Mouse (Mus musculus) lung, embryonic 14.5 days (tissue): ENCODE results near the gene Saxo1. TPM values are rescaled to one million over a fixed set of nuclear protein-coding genes. Genes with fewer than 3 reads are reported as not detected.

Source experiments
- ATAC-seq: fragments of 200-750 bp; cut with Nextera tagmentation; 2 replicates; pipeline ENCODE4 v1.8.0; 2017; ENCODE audit warnings: mild to moderate bottlenecking, moderate TSS enrichment, moderate library complexity; ENCODE audit not compliant: insufficient read depth
- DNase-seq: peaks from one replicate; pipeline ENCODE4 v3.0.0-alpha.2; 2015
- H3K27ac ChIP-seq: fragments of 300-500 bp; sonication (generic); 2 replicates; pipeline ENCODE4 v1.5.1; 2014; ENCODE audit warnings: low read depth, mild to moderate bottlenecking, moderate library complexity
- H3K27me3 ChIP-seq: fragments of 300-500 bp; sonication (generic); 2 replicates; pipeline ENCODE4 v1.6.1; 2014; ENCODE audit warnings: low read length, control low read depth; ENCODE audit not compliant: insufficient read depth
- H3K36me3 ChIP-seq: fragments of 300-500 bp; sonication (generic); 2 replicates; pipeline ENCODE4 v1.6.1; 2014; ENCODE audit warnings: control low read depth; ENCODE audit not compliant: insufficient read depth
- H3K4me1 ChIP-seq: fragments of 300-500 bp; sonication (generic); 2 replicates; pipeline ENCODE4 v1.6.1; 2014; ENCODE audit warnings: antibody characterized with exemption, control low read depth; ENCODE audit not compliant: insufficient read depth
- H3K4me2 ChIP-seq: fragments of 300-500 bp; sonication (generic); 2 replicates; pipeline ENCODE4 v1.6.1; 2014; ENCODE audit warnings: mild to moderate bottlenecking
- H3K4me3 ChIP-seq: fragments of 300-500 bp; sonication (generic); 2 replicates; pipeline ENCODE4 v1.5.1; 2014; ENCODE audit warnings: low read depth, low read length
- H3K9ac ChIP-seq: fragments of 300-500 bp; sonication (generic); 2 replicates; pipeline ENCODE4 v1.6.1; 2014
- H3K9me3 ChIP-seq: fragments of 300-500 bp; sonication (generic); 2 replicates; pipeline ENCODE4 v1.6.1; 2016; ENCODE audit warnings: low read depth, low read length, control low read depth
- CTCF ChIP-seq: IDR thresholded peaks from 2 replicates; pipeline ENCODE4 v1.5.1; 2016; ENCODE audit warnings: antibody characterized with exemption, low read depth
- WGBS: fragments of 180-500 bp; shearing (Covaris S2); extraction: QIAGEN DNeasy Blood & Tissue Kit; methylation state at CpG from one replicate; pipeline ENCODE4 v1.1.7; 2014; 5-methylcytosine and 5-hydroxymethylcytosine counted together
- polyA plus RNA-seq: library from polyadenylated mRNA; unstranded; fragments of >200 nt; fragmentation: Nextera tagmentation; extraction: Ambion mirVana; gene quantifications from 2 replicates; pipeline ENCODE4 v1.2.1, GENCODE M21; 2014

Gene Saxo1
- polyA plus RNA-seq, 1 experiment from 2014 or later, result not detected

GRCm38 (mm10) chr4:86408421-86408820 lies 149.7 kb downstream of the Saxo1 start:
- DNase-seq (peak; percentile 54), ATAC-seq (no peak)
- Histone ChIP-seq H3K36me3 (no peaks in the 10 kb centered on the region), H3K4me3 (no peak overlapping the region), H3K27me3 (no peaks in the 10 kb centered on the region), H3K9ac (no peak overlapping the region), H3K27ac (no peak overlapping the region), H3K9me3 (no peaks in the 10 kb centered on the region), H3K4me2 (no peak overlapping the region), H3K4me1 (peaks cover 12% of the 10 kb centered on the region)
- WGBS, result 43% methylated on average over 9 of the region's 9 CpGs
- no peak for TF ChIP-seq CTCF

DNA sequence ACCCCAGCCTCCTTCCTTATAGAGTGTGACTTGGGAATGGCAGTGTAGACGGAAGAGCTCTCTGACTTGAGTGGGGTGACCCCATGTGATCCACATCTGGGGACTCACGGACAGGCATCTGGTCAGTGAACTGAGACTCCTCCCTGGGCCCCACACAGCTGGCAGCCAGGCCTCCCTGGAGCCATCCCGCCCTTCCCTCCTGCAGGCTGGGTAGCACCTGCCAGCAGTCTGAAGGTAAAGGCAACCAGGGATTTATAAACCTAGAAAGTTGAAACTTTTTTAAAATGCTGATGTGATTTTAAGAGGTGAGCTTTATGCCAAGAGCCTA lies 151.0 kb downstream of the Saxo1 start:
- Histone ChIP-seq H3K4me1 (peaks cover 12% of the 10 kb centered on the region), H3K4me3 (no peak overlapping the region), H3K9me3 (no peaks in the 10 kb centered on the region), H3K36me3 (no peaks in the 10 kb centered on the region), H3K27ac (no peak overlapping the region), H3K4me2 (no peak overlapping the region), H3K27me3 (no peaks in the 10 kb centered on the region), H3K9ac (no peak overlapping the region)
- no peak for DNase-seq
- 72% methylated on average over 3 of the region's 3 CpGs for whole genome bisulfite sequencing
- TF ChIP-seq CTCF, result no peak
- ATAC-seq, result 0 out of 2 replicates have a peak, but pooled peaks have one; percentile 25

DNA sequence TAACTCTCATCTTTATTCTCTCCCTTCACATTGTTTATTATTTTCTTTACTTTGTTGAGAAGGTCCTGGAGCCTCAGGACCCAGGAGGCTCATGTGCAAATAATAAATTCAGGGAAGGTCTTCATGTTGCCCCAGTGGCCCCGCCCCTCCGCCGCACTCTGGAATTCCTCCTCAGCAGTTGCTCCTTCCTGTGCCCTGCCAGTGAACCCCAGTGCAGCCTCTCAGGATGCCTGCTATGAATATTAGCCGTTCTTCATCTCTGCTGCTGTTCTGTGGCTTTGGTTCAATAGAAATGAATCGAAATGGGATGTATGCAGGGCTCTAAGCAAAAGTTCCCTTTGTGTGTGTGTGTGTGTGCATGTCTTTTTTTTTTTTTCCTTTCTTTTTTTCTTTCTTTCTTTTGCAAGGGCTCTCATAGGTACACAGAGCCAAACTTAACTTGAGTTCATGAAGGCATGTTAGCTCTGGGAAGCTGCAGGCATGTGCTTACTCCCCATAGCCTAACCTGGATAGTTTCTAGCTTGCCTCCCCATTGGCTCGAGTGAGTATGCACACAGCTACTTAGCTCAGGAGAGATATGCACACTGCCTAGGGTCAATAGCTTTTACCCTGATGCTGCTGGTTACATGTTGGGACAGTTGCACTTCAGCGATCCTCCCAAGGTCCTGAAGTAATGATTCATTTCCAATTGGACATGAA lies 151.5 kb downstream of the Saxo1 start:
- Histone ChIP-seq H3K27ac (no peak overlapping the region; the same call in 1 of the 2 replicates), H3K9ac (no peak overlapping the region), H3K9me3 (no peaks in the 10 kb centered on the region), H3K36me3 (no peaks in the 10 kb centered on the region), H3K27me3 (no peaks in the 10 kb centered on the region), H3K4me3 (no peak overlapping the region), H3K4me1 (peaks cover 12% of the 10 kb centered on the region), H3K4me2 (no peak overlapping the region)
- TF ChIP-seq CTCF, result no peak
- ATAC-seq (peak; percentile 70; the same call in 1 of the 2 replicates), DNase-seq (peak; percentile 57)
- 22% methylated on average over 7 of the region's 7 CpGs for WGBS

DNA sequence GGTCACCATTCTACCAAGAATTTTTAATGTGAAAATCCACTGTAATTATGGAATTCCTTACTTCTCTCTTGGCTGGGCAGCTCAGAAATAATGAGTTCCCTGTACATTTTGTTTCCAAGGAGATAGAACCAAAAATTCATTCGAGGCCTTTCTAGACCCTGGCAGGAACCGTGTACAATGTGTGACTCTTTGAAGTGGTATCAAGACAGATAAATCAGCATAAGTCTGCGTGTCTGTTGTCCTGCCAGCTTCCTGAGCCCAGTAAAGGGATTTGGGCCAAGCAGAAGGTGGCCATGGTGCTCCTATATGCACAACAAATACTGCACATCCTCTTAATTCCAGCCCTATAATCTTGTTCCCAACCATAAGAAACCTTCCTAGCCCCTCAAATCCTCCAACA lies 157.0 kb downstream of the Saxo1 start:
- Histone ChIP-seq H3K36me3 (no peaks in the 10 kb centered on the region), H3K27me3 (no peaks in the 10 kb centered on the region), H3K4me1 (peaks cover 3% of the 10 kb centered on the region; the same call in 1 of the 2 replicates), H3K4me2 (no peak overlapping the region), H3K9ac (no peak overlapping the region), H3K4me3 (no peak overlapping the region), H3K9me3 (no peaks in the 10 kb centered on the region), H3K27ac (no peak overlapping the region)
- no peak for TF ChIP-seq CTCF
- 35% methylated on average over 3 of the region's 3 CpGs for WGBS
- ATAC-seq, result no peak
- DNase-seq, result no peak

DNA sequence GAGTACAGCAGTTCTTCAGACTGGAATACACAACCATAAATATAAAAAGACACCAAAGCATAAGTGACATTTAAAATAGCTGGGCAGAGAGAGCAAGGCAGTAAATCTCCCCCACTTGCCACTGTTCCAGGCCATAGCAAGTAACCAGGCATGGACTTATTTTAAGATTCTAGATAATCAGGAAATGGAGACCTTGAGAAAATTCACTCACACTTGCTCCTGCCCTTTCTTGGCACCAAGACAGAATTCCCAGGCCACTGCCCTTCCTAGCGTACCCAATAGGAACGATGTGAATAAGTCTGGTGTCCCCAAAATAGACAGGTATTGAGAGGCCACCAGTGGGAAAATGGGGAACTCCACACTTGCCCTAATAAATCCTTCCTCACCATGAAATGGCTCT lies 160.7 kb downstream of the Saxo1 start:
- no peak for TF ChIP-seq CTCF
- no peak overlapping the region for H3K4me3 ChIP-seq
- H3K9ac ChIP-seq, result no peak overlapping the region
- ATAC-seq (no peak), DNase-seq (no peak)
- no peaks in the 10 kb centered on the region for H3K27me3 ChIP-seq
- H3K9me3 ChIP-seq, result no peaks in the 10 kb centered on the region
- H3K4me2 ChIP-seq, result no peak overlapping the region
- H3K27ac ChIP-seq, result no peak overlapping the region
- no peaks in the 10 kb centered on the region for H3K36me3 ChIP-seq
- no peaks in the 10 kb centered on the region for H3K4me1 ChIP-seq
- WGBS, result 81% methylated on average over 2 of the region's 2 CpGs

DNA sequence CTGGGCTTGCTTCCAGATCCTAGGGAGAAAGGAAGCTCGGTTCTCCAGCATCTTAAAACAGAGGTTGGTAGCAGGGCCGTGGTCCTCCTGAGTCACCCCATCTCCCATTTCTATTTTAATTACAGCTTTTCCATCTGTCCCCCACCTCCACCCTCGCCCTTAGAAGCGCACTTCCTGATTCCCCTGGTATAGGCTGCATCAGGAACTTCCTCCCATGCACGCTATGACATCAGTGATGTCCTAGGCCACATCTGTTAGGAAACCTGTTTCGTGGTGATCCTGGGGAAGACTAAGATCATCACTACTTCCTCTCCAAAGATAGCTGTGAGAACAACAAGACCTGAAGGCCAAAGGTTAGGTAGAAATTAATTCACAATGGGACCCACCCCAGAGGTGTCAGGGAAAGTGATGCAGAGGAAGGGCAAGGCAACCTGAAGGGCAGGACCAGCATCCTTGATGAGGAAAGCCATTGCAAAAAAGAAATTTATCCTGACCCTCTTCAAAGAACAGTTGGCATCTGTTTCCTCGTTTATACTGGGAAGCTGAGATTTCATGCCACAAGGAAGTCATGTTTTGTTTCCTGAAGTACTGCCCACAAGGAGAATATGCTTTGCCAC lies 161.3 kb downstream of the Saxo1 start:
- Histone ChIP-seq H3K4me2 (no peak overlapping the region), H3K27me3 (no peaks in the 10 kb centered on the region), H3K4me1 (no peaks in the 10 kb centered on the region), H3K27ac (no peak overlapping the region), H3K9me3 (no peaks in the 10 kb centered on the region), H3K4me3 (no peak overlapping the region), H3K9ac (no peak overlapping the region), H3K36me3 (no peaks in the 10 kb centered on the region)
- 64% methylated on average over 7 of the region's 7 CpGs for WGBS
- DNase-seq (no peak), ATAC-seq (no peak)
- TF ChIP-seq CTCF, result no peak

GRCm38 (mm10) chr4:86395636-86396035 lies 162.5 kb downstream of the Saxo1 start:
- H3K4me1 ChIP-seq, result no peaks in the 10 kb centered on the region
- TF ChIP-seq CTCF, result no peak
- no peaks in the 10 kb centered on the region for H3K27me3 ChIP-seq
- H3K4me3 ChIP-seq, result no peak overlapping the region
- ATAC-seq, result no peak
- 79% methylated on average over 6 of the region's 6 CpGs for WGBS
- H3K4me2 ChIP-seq, result no peak overlapping the region
- no peak overlapping the region for H3K27ac ChIP-seq
- H3K36me3 ChIP-seq, result no peaks in the 10 kb centered on the region
- no peaks in the 10 kb centered on the region for H3K9me3 ChIP-seq
- H3K9ac ChIP-seq, result no peak overlapping the region
- no peak for DNase-seq

Other genes with a start within 250 kb of the Saxo1 start
- gene Rraga, start 17.3 kb upstream of the Saxo1 start, polyA plus RNA-seq, result 86.2 and 90.5 TPM in 2 replicates
- gene Haus6, start 53.7 kb upstream of the Saxo1 start, polyA plus RNA-seq, result 27.7 and 28.9 TPM in 2 replicates
- 102 and 104 TPM in 2 replicates for gene Plin2, start 111.7 kb upstream of the Saxo1 start, polyA plus RNA-seq
- 11.3 and 13.6 TPM in 2 replicates for gene Dennd4c, start 190.2 kb upstream of the Saxo1 start, polyA plus RNA-seq